Mouse (Mus musculus) layer of hippocampus, postnatal 36 days (tissue): ENCODE measurements at regions not wholly inside any gene's neighbourhood (a gene's known extent, or its start where the extent isn't known, plus 50 kb on each side); places are given as distances from the start of the nearest gene placed in this dataset.

Experiments used
- DNase-seq, 2 experiments: peaks; one replicate each; pipeline ENCODE4 v3.0.0; 2022

DNA sequence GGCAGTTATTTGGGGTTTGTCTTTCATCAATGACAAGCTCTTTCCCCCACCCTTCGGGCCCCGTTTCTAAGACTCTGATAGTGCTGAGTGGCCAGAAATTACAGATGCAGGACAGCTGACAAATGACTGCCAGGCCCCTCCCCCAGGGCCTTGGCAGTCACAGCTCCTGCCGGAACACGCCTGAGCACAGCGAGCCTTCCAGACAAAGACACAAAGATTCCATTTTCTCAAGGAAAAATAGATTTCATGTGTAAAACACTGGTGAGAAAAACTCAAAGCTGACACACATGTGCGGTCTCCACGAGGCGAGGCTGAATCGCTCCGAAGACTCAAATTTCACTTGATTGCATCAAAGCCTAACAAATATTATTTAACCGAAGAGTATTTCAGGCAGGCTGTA lies 247.6 kb downstream of the Ptprc start:
- DNase-seq = peak; percentile 47 to 48

DNA sequence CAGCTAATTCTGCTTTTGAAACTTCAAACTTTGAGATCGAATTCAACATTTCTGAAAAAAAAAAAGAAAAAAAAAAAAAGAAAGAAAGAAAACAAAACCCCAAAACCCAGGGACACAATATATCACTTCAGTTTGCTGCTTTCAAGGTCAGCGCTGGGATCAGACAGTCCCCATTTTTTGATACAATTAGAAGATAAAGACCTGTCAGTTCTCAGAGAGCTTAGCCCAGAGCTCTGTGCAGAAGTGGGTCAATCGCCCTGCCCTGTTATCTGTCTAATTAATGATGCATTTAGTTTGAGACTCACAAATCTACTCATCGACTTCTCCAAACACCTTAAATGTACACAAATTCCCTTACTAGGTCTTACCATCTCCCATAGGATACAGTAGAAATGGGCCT lies 249.2 kb downstream of the Ptprc start:
- DNase-seq = no peak

- DNase-seq = no peak
Measured at GRCm38 (mm10) chr1:137924156-137924555, 251.4 kb downstream of the Ptprc start.

GRCm38 (mm10) chr1:137923705-137924104 lies 251.8 kb downstream of the Ptprc start:
- DNase-seq = no peak

DNA sequence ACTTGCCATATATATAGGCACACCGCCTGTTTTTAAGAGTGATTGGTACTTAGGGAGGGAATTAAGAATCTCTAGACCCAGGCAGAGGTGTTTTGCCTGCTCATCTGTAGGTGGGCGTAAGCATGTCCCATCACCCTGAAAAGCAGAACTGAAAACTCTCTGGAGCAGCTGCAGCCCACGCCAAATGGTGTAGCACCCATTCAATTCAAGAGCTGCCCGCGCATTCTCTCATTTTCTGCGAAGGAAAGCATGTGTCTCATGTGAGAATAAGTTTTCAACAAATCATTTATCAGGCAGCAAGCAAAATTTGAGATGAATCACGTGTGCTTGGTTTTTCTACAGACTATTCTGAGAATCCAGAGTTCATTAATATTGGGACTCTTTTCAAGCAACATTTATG lies 252.7 kb downstream of the Ptprc start:
- no peak for DNase-seq

DNA sequence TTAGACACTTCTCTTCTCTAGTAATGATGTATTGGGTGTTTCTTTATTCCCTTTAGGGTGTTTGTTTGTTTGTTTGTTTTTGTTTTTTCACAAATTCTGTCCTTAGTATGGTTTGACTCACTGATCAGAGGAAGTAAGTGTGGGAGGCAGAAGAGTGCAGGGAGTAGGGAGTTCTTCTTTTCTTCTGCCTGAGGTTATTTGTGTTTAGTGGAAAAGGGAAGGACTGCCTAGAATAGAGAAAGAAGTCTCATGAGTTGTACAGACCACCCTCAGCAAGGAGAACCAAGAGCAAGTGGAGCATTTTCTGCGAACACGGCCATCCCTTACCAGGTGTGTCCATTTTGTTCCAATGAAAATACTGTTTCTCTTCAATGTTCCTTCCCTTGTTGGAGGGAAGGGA lies 253.9 kb downstream of the Ptprc start:
- DNase-seq = no peak

DNA sequence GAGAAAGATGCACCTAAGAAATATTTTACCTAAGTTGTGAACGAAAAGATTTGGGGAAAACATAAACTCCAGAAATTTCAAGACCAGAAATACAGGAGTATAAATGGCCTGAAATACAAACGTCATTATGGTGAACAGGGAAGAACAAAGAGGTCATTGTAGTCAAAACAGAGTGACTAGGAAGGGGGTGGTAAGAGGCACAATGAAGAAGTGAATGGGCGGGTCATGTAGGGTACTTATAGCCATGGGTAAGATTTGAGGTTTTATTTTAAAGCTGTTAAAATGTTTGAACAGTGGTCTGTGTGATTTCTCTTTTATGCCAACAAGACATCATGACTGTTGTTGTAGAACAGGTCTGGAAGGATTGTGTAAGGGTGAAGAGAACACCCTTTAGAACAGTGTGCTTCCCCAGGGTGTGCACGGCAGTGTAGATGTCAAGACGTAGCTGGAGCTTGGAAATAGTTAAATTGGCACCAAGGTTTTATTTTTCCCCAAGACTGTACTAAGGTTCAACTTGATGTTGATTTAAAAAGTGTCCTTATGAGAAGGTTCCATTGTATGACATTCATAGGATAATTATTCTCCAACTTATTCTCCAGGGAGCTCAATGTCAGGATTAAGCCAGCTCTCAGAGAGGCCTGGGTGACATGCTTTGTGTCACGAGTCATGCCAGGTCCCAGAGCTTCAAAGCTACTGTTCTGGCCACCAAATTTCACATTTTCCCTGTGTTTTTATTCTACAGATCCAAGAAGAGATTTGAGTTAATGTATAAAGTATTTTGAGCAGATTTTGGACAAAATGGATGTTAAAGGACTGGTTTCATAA lies 255.6 kb downstream of the Ptprc start:
- DNase-seq = no peak

DNA sequence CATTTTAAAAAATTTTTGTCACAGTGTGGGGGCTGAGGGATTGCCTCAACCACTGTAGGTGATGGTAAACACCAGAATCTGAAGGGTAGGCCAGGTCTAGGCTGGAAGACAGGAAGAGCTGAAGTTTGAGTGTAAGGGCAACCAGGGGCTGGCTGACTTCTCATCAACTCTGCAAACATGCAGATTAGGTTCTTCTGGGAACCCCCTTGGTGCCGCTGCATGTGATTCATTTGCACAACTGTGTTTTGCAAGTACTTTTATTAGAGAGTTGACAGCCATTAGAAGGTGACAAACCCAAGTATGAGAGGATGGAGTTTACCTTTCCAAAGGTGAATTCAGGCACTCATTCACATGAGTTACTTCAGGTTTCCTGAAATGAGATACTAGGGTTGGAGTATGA lies 258.1 kb downstream of the Ptprc start:
- no peak for DNase-seq

DNA sequence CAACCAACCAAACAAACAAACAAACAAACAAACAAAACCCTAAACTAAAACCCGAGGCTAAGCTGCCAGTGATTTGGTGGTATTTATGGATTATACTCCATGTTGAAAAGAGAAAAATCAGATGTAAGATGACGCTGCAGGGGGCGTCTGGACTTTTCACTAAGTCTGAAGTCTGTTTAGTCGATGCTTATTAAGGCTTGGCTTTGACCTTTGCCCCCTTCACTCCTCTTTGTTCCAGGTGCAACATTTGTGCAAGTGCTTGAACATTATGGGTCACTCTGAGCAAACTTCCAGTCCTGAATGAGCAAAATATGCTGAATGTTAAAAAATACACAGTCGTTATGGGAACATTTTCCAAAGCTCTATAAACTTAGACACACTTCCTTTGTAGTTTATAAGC lies 268.6 kb downstream of the Ptprc start:
- no peak for DNase-seq

DNA sequence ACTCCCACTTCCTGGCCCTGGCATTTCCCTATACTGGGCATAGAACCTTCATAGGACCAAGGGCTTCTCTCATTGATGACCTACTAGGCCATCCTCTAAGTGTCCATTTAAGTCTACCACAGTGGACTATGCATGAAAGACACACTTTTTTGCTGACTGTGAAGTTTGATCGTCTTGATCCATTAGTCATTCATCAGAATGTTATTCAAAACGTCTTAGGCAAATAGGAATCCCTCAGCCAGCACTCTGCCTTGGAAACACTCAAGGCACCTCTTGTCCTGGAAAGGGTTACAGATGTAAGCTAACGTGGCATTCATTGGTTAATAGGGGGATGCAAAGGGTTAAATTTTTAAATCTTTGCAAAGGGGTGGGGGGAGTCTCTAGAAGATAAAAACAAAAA lies 269.0 kb downstream of the Ptprc start:
- no peak for DNase-seq

GRCm38 (mm10) chr1:137905566-137905965 lies 269.9 kb downstream of the Ptprc start:
- DNase-seq = no peak

DNA sequence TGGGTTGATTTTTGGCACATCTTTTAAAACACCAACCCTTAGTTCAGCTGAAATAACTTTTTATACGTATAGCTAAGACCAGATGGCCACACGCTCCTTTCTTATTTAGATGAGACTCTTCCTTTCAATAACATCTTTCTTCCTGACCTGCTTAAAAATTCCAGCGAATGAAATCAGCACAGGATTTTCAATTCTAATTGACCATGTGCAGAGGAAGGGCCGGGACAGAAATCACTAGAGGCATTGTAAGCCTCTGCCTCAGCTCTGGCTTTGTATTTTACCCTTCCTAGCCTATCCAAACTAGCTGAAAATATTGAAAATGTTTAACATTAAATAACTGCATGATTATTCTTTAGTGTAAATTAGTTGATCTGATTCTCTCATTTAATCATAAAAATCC lies 272.2 kb downstream of the Ptprc start:
- DNase-seq = no peak

- no peak for DNase-seq
Measured at GRCm38 (mm10) chr1:137902859-137903258, 272.6 kb downstream of the Ptprc start.

GRCm38 (mm10) chr1:137901996-137902395 lies 273.5 kb downstream of the Ptprc start:
- no peak for DNase-seq

DNA sequence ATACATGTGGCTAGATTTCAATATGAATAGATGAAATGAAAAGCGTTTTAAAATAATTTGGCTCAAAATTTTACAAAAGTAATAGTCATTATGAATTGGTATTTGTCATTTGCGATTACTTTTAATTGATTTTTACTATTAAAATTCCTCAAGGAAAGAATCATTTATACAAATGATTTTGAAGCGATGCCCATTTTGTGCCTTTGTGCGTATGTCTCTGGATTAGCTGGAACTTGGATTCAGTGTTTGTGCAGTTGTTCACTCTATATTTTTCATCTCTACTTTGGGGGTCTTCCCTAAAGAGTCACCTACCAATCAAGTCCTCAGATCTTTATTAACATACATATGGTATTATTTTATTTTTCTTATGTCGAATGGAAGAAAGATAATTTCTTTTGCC lies 274.3 kb downstream of the Ptprc start:
- DNase-seq = no peak

DNA sequence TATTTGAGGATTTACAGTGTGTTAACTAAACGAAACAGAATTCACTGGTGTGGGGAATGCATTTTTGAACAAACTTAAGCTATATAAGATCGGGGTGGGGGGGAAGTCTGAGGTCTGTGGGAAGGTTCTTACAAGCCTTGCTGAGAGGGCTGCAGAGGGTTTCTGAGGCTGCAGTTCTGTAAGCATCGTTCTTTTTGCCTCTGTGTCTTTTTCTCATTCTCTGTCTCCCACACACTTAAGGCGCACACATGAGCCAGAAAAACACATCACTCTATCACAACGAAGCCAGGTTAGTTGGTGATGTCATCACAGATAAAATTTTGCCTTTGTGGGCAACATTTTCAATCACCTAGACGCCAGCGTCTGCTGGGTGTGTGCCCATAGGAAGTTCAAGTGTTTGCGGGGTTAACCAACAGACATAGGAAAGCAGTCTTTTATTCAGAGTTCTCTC lies 274.9 kb downstream of the Ptprc start:
- DNase-seq = peak in 1 of 2 experiments; percentile 21

- peak; percentile 28 to 46 for DNase-seq
Measured at GRCm38 (mm10) chr1:137899916-137900601, 275.4 kb downstream of the Ptprc start.

DNA sequence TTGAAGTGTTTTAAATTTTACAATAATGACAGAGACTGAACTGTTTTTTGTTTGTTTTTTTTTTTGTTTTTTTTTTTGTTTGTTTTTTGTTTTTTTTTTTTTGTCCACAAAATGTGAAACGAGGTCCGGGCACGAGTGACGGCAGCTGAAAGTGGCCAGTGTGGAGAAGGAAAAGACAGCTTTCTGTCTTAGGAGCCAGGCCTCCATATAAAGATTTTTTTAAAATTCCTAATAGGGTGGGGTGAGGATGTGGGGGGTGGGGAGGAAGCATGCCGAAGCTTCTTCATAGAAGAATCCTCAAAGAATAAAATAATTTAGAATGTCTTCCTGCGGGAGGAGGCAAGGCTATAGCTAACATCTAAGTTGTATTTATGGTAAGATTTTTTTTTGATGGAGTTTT lies 276.2 kb downstream of the Ptprc start:
- no peak for DNase-seq

DNA sequence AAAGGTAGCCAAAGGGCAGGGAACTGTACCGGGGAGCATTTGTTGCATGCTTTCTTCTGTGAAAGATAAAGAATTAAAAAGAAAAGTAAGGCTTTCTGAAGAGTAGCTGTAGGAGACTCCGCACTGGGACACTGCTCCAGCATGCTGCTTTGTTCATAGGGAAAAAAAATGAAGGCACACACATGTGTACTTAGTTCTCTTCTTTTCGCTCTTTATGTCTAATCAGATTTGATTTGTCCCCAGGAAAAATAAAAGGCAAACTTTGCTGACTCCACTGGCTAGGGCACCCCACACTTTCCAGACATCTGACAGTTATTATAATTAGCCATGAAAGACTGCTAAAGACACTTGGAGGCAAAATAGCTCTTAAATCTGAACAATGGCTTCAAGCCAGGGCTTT lies 276.6 kb downstream of the Ptprc start:
- no peak for DNase-seq

DNA sequence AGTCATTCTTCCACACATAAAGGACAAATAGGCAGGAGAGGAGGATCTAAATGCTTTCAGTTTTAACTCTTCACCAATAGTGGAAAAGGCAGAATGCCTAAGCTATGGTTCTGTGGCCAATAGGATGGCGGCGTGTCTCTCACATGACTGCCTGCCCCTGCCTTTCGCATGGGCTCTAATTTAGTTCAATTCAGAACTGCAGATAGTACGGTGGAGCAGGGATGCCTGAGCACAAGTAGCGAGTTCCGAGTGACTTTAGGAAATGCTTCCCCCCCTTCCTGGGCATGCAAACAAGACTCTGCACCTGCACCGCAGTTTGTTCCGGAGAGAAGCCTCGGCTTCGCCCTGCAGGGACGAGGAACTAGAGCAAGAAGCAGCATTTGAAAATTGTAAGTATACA lies 277.1 kb downstream of the Ptprc start:
- DNase-seq = peak; percentile 86

- DNase-seq = no peak
Measured at GRCm38 (mm10) chr1:137881656-137882055, 293.9 kb downstream of the Ptprc start.

DNA sequence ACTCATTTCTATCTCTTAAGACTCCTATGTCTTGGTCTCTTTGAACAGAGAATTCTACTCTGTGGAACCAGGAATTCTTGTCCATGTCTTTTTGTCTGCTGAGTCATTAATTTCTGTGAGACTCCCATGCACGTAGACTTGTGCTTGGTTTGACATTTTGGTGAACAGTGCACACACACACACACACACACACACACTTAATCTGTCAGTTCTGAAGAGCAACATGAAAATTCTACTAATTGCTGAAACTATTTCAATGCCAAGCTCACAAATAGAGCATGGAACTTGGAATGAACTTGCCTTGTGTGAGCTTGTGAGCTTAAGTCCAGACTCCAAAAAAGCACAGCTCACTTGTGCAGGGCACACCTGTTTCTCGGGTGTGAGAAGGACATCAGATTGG lies 301.1 kb downstream of the Ptprc start:
- no peak for DNase-seq

DNA sequence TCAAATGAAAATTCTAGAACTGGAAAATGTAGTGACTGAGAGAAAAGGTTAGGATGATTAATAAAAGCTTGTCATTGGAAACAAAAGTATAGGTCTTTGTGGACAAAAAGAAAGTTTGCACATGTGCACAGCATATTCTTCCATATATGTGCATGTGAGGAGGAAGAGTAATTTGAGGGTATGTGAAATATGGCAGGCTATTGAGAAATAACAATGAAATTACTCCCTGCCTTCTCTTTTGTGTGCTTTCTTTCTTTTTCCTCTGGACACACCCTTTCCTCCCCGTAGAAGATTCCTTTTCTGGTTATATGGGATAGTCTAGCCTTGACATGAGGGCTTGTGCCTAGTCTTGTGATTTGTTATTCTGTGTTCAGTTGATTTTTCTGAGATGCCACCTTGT lies 301.9 kb downstream of the Ptprc start:
- DNase-seq = no peak

GRCm38 (mm10) chr1:137865030-137865429 lies 310.5 kb downstream of the Ptprc start:
- no peak for DNase-seq
